Mouse (Mus musculus) lung, embryonic 15.5 days (tissue): Measurements from ENCODE around the gene D430042O09Rik. TPM values are rescaled to one million over a fixed set of nuclear protein-coding genes. Genes with fewer than 3 reads are reported as not detected.

ENCODE experiments used
- ATAC-seq: fragments of 200-750 bp; cut with Nextera tagmentation; 2 replicates; pipeline ENCODE4 v1.8.0; 2017; ENCODE audit warnings: moderate number of reproducible peaks, borderline replicate concordance; ENCODE audit not compliant: low FRiP score, low TSS enrichment; ENCODE audit errors: extremely low read depth
- H3K27ac ChIP-seq: fragments of 300-500 bp; sonication (generic); 2 replicates; pipeline ENCODE4 v1.5.1; 2015; ENCODE audit warnings: moderate library complexity, mild to moderate bottlenecking, inconsistent platforms
- H3K27me3 ChIP-seq: fragments of 300-500 bp; sonication (generic); 2 replicates; pipeline ENCODE4 v1.6.1; 2015; ENCODE audit warnings: inconsistent platforms
- H3K36me3 ChIP-seq: fragments of 300-500 bp; sonication (generic); 2 replicates; pipeline ENCODE4 v1.6.1; 2015; ENCODE audit warnings: inconsistent platforms
- H3K4me1 ChIP-seq: fragments of 300-500 bp; sonication (generic); 2 replicates; pipeline ENCODE4 v1.6.1; 2015; ENCODE audit warnings: inconsistent platforms
- H3K4me2 ChIP-seq: fragments of 300-500 bp; sonication (generic); 2 replicates; pipeline ENCODE4 v1.6.1; 2015; ENCODE audit warnings: inconsistent platforms, mild to moderate bottlenecking, moderate library complexity
- H3K4me3 ChIP-seq: fragments of 300-500 bp; sonication (generic); 2 replicates; pipeline ENCODE4 v1.5.1; 2015; ENCODE audit warnings: mild to moderate bottlenecking, inconsistent platforms
- H3K9ac ChIP-seq: fragments of 300-500 bp; sonication (generic); 2 replicates; pipeline ENCODE4 v1.6.1; 2015; ENCODE audit warnings: inconsistent platforms
- H3K9me3 ChIP-seq: fragments of 300-500 bp; sonication (generic); 2 replicates; pipeline ENCODE4 v1.6.1; 2016; ENCODE audit warnings: inconsistent platforms
- WGBS: fragments of 180-500 bp; shearing (Covaris S2); methylation state at CpG from one replicate; pipeline ENCODE4 v1.1.7; 2015; 5-methylcytosine and 5-hydroxymethylcytosine counted together
- polyA plus RNA-seq: library from polyadenylated mRNA; unstranded; fragments of >200 nt; fragmentation: Nextera tagmentation; extraction: Ambion mirVana; gene quantifications from 2 replicates; pipeline ENCODE4 v1.2.1, GENCODE M21; 2015

The D430042O09Rik gene
- polyA plus RNA-seq, 1 experiment from 2014 or later: 8.0 TPM

DNA sequence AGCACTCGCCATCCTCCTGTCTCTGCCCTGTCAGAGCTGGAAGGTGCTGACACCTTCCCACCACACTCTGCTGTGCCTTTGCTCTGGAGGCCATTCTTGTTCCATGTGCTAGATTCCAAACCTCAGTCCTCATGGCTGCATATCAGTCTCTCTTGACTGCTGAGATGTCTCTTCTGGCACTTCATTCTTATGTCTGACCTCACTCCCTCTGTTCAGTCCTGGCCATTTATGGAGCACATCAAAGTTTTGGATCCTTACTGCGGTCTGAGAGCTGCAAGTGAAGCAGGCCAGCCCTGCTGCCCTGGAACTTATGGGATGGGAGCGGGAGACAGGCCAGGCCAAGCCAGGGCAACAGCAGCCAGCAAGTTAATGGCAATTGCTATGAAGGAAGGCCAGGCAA lies 56.7 kb downstream of the D430042O09Rik start:
- H3K4me3 ChIP-seq: no peak overlapping the region
- H3K9ac ChIP-seq: no peak overlapping the region
- no peaks in the 10 kb centered on the region for H3K36me3 ChIP-seq
- H3K27me3 ChIP-seq: no peaks in the 10 kb centered on the region
- 50% methylated on average over 3 of the region's 3 CpGs for WGBS
- H3K9me3 ChIP-seq: no peaks in the 10 kb centered on the region
- H3K4me1 ChIP-seq: peaks cover 17% of the 10 kb centered on the region
- peak overlapping the region; percentile 60; the same call in 1 of the 2 replicates for H3K27ac ChIP-seq
- no peak overlapping the region for H3K4me2 ChIP-seq
- ATAC-seq: peak; percentile 90

DNA sequence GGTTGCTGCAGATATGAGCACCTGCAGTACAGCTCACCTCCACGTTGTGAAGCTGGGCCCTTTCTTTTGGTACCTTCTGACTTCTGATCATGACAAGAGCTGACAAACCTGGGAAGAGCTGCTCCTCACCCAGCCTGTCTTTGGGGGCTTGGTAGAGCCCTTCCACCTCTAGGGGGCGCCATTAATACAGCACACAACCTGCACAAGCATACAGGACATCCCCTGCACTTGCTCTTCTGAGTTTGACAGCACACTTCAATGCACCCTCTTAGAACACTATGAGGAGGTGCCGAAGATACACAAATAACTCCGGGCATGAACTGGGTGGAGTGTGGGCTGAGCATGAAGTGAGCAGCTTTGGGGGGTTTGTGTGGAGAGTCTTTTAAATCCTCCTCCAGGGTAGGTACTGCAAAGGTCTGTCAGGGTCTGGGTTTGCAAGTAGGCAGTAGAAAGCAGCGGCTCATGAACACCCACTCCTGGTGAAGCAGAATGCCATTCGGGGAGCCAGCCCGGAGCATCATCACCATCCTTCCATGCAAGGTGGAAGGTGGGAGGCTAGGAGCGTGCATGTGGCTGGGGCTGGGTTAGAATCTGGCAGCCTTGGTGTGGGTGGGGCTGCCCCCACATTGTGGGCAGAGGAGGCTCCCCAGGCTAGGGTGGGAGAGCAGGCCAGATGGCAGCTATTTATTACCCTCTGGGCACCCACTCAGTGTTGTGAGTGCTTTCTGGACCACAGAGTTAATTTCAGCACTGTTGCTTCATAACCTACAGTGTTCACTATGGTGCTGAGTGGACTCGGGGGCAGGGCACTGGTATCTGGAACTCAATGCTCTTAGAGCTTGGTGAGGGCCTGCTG lies 59.5 kb downstream of the D430042O09Rik start:
- Histone ChIP-seq H3K9ac (no peak overlapping the region), H3K9me3 (no peaks in the 10 kb centered on the region), H3K4me1 (peaks cover 15% of the 10 kb centered on the region), H3K27me3 (no peaks in the 10 kb centered on the region), H3K27ac (no peak overlapping the region), H3K36me3 (no peaks in the 10 kb centered on the region), H3K4me2 (no peak overlapping the region), H3K4me3 (no peak overlapping the region)
- WGBS: 58% methylated on average over 9 of the region's 9 CpGs
- no peak for ATAC-seq

DNA sequence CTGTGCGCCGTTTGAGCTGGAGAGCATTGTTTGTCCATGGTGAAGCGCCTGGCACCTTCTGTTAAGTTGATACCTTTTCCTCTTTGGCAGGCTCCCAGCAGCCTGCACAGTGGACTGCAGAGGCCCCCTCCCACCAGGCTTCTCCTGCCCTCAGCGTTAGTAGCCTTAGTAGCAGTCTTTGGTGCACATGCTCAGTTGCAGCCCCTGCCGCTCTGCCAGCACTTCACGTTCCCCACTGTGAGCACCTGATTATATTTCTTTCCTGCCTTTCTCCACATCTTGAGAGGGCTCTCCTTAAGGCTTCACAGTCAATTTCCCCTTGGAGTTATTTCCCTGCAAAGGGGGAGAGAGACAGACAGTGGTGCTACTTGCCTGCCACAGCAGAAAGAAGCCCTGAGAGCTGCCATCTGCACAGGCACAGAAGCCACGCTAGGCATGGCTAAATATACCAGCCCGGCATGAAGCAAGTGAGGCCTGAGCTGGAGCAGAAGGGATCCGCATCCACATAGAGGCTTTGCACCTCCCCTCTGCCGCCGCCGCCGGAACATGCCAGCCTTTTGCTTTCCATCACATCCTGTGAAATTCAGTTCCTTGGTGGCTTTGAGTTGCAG lies 65.4 kb downstream of the D430042O09Rik start:
- H3K27ac ChIP-seq: peak overlapping the region; percentile 38
- WGBS: 74% methylated on average over 13 of the region's 13 CpGs
- no peaks in the 10 kb centered on the region for H3K36me3 ChIP-seq
- H3K4me3 ChIP-seq: no peak overlapping the region
- no peak overlapping the region for H3K4me2 ChIP-seq
- no peak overlapping the region for H3K9ac ChIP-seq
- H3K9me3 ChIP-seq: no peaks in the 10 kb centered on the region
- peak; percentile 57 for ATAC-seq
- no peaks in the 10 kb centered on the region for H3K27me3 ChIP-seq
- 0 out of 2 replicates have a peak, but pooled peaks cover 4% of the 10 kb centered on the region for H3K4me1 ChIP-seq

DNA sequence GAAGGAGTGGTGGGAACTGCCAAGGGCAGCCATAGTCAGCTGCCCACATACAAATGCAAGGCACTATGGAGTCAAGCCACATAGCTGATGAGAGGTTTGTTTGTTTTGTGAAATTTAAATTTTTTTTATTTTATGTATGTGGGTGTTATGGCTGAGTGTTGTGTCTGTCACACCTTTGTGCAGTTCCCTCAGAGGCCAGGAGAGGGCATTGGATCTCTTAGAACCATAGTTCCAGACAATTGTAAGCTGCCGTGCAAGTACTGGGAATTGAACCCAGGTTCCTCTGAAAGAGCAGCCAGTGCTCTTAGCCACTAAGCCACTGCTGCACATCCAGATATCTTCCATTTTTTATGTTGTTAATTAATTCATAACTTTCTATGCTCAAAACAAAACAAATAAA lies 75.5 kb downstream of the D430042O09Rik start:
- no peak overlapping the region for H3K4me3 ChIP-seq
- no peak overlapping the region for H3K27ac ChIP-seq
- H3K4me2 ChIP-seq: no peak overlapping the region
- no peaks in the 10 kb centered on the region for H3K9me3 ChIP-seq
- H3K4me1 ChIP-seq: no peaks in the 10 kb centered on the region
- H3K9ac ChIP-seq: no peak overlapping the region
- no peaks in the 10 kb centered on the region for H3K27me3 ChIP-seq
- no peak for ATAC-seq
- no peaks in the 10 kb centered on the region for H3K36me3 ChIP-seq
- WGBS: 68% methylated on average over 1 of the region's 1 CpGs

DNA sequence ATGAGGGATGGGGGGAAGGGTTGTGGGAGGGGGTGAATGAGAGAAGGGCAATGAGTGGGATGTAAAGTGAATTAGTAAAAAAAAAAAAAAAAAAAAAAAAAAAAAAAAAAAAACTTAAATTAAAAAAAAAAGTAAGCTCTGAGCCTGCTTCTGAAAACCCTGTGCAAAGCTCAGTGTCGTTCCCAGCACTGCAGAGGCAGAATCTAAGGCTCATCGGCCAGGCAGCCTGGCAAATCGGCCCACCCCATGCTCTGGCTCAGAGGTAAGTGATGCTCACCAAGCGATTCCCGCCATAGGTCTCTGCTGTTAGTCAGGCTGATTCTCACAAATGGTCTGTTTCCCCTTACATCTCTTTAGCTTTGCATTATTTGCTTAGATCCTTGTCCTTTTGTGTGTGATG lies 78.4 kb downstream of the D430042O09Rik start:
- Histone ChIP-seq H3K27me3 (no peaks in the 10 kb centered on the region), H3K36me3 (no peaks in the 10 kb centered on the region), H3K4me1 (no peaks in the 10 kb centered on the region), H3K9ac (no peak overlapping the region), H3K4me3 (no peak overlapping the region), H3K27ac (no peak overlapping the region), H3K9me3 (no peaks in the 10 kb centered on the region), H3K4me2 (no peak overlapping the region)
- ATAC-seq: no peak
- WGBS: 80% methylated on average over 5 of the region's 5 CpGs

DNA sequence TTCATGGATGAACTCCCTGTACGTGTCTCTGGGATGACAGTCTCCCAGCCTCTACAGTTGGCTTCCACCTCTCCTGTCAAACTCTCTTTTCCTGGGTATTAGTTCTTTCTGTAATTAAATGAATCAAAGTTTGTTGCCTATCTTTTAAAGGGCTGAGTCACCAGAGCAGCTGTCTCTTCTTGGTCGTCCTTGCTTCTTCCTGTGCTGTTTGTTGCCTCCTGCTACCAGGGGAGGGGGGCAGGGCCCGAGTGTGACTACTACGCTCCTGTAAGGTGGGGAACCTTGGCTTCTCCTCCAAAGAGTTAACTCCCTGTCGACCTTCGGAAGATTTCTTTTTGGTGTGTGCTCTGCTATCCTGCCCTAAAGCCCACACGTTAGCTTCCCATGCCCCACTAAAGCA lies 79.4 kb downstream of the D430042O09Rik start:
- no peak for ATAC-seq
- Histone ChIP-seq H3K36me3 (no peaks in the 10 kb centered on the region), H3K4me1 (no peaks in the 10 kb centered on the region), H3K4me3 (no peak overlapping the region), H3K9ac (no peak overlapping the region), H3K27me3 (no peaks in the 10 kb centered on the region), H3K4me2 (no peak overlapping the region), H3K27ac (no peak overlapping the region), H3K9me3 (no peaks in the 10 kb centered on the region)
- WGBS: 62% methylated on average over 7 of the region's 7 CpGs

DNA sequence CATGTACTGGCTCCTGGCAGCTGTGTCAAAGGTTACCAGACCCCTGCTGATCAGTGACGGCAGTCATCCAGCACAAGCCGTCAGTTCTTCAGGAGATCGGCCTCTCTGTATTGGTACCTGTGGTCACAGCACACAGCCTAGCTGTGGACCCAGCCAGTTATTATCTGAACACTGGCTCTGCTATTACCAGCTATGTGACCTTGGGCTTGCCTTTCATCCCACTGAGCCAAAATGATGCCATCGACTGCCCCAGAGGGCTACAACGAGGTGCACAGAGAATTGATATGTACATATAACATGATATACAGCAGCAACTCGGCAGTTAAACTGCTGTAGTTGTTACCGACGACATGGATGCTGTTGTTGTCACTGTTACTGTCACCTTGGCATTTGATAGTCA lies 82.4 kb downstream of the D430042O09Rik start:
- H3K9me3 ChIP-seq: no peaks in the 10 kb centered on the region
- no peaks in the 10 kb centered on the region for H3K27me3 ChIP-seq
- H3K4me2 ChIP-seq: no peak overlapping the region
- H3K36me3 ChIP-seq: no peaks in the 10 kb centered on the region
- H3K4me1 ChIP-seq: no peaks in the 10 kb centered on the region
- H3K9ac ChIP-seq: no peak overlapping the region
- no peak overlapping the region for H3K4me3 ChIP-seq
- ATAC-seq: no peak
- 80% methylated on average over 8 of the region's 8 CpGs for WGBS
- H3K27ac ChIP-seq: no peak overlapping the region

DNA sequence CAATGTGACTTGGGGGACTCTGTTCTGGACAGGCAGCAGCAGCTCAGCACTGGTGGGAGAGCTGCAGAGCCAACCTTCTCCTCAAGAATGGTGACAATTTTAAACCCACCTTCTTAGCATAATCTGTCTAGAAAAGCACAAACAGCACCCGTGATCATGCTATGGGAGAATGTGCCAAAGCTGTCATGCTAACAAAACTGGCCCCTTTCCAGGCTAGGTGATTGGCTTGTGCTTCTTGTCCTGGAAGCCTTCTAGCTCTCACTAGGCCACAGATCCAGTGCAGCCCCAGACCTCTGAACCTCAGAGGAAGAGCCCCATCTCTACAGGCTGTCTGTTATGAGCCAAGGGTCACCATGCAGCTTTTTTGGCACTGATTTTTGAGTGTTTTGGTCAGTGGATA lies 98.9 kb downstream of the D430042O09Rik start:
- whole genome bisulfite sequencing: 75% methylated on average over 1 of the region's 1 CpGs
- Histone ChIP-seq H3K36me3 (no peaks in the 10 kb centered on the region), H3K4me2 (no peak overlapping the region), H3K27me3 (no peaks in the 10 kb centered on the region), H3K9me3 (no peaks in the 10 kb centered on the region), H3K4me1 (no peaks in the 10 kb centered on the region), H3K4me3 (no peak overlapping the region), H3K27ac (no peak overlapping the region), H3K9ac (no peak overlapping the region)
- ATAC-seq: no peak

DNA sequence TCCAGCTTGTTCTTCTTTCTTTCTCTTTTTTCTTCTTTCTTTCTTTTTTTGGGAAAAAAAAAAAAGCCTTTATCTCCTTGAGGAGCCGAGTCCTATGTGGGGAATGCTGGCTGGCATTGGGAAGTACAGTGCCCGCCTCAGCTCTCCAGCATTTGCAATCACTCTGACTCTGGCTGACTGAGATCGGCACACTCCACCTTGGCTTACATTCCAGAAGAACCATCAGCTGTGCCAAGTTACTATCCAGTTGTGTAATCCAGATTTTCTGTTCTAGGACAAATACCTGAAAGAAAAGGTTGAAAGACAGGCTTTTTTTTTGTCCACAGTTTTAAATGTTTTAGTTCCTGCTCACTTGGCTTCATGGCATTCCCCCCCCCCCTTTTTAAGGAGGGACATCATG lies 100.5 kb downstream of the D430042O09Rik start:
- WGBS: 81% methylated on average over 3 of the region's 3 CpGs
- H3K27ac ChIP-seq: no peak overlapping the region

DNA sequence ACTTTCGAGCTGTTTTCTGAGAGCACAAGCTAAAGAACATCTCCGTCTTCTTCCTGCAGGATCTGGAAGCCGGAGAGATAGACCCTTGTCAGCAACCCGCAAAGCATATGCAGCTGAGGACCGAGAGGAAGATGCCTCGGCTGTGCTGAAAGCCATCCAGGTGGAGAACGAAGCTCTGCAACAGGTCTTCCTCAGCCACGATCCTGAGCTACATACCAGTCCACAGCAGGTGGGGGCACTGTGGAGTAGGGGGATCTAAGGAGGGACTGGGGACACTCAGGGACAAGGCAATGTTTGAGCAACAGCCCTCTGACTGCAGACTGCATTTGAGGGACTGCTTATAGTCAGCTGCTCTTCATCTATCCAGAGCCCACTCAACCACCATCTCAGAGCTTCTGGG lies 105.0 kb downstream of the D430042O09Rik start:
- Histone ChIP-seq H3K36me3 (0 out of 2 replicates have a peak, but pooled peaks cover 4% of the 10 kb centered on the region), H3K4me2 (no peak overlapping the region), H3K9me3 (no peaks in the 10 kb centered on the region), H3K27me3 (no peaks in the 10 kb centered on the region), H3K4me1 (no peaks in the 10 kb centered on the region), H3K27ac (no peak overlapping the region), H3K4me3 (no peak overlapping the region), H3K9ac (no peak overlapping the region)
- 85% methylated on average over 8 of the region's 8 CpGs for WGBS
- no peak for ATAC-seq

More for the DNA sequence above, 100.5 kb downstream of the D430042O09Rik start:
- Histone ChIP-seq H3K27me3 (no peaks in the 10 kb centered on the region), H3K4me2 (no peak overlapping the region), H3K9me3 (no peaks in the 10 kb centered on the region), H3K4me3 (no peak overlapping the region), H3K4me1 (no peaks in the 10 kb centered on the region), H3K36me3 (no peaks in the 10 kb centered on the region), H3K9ac (no peak overlapping the region)
- ATAC-seq: no peak

DNA sequence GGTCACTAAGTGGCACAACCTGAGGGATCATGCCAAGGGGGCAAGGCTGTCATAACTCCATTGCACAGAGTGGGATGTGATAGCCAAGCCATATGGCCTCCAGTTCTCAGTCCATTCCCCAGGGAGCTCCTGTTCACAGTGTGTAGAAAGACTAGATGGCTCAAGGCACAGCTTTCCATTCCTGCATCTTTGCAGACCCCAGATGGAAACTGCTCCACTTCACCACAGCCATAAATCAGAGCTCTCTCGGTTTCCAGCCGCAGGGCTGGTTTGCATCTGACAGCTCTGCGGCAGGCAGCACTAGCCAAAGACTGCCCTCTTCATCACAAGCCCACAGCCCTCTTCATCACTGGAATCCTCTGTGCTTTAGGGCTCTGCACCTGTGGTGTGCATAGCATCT lies 108.0 kb downstream of the D430042O09Rik start:
- H3K27me3 ChIP-seq: no peaks in the 10 kb centered on the region
- H3K4me1 ChIP-seq: no peaks in the 10 kb centered on the region
- 75% methylated on average over 3 of the region's 3 CpGs for WGBS

DNA sequence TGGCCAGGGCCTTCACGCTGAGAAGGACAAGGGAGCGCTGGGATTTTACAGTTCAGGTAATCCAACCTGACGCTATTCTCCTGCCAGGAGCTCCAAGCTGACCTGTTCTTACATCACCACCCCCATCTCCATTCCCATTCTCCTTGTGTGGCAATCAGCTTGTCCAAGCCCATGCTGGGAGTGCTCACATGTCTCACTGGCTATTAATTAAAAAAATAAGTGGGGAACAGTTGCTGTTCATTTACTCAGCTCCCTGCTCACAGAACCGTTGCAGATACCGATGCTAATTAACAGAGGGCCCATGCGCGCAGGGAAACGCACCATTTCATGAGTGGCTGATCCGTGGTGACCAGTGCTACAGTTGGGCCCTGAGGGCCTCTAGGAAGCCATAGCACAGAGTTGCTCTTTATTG lies 110.6 kb downstream of the D430042O09Rik start:
- WGBS: 84% methylated on average over 9 of the region's 9 CpGs
- ATAC-seq: no peak
- H3K27ac ChIP-seq: no peak overlapping the region

More for the DNA sequence above, 108.0 kb downstream of the D430042O09Rik start:
- no peak for ATAC-seq
- H3K4me2 ChIP-seq: no peak overlapping the region
- no peak overlapping the region for H3K9ac ChIP-seq
- H3K4me3 ChIP-seq: no peak overlapping the region
- H3K27ac ChIP-seq: no peak overlapping the region
- 0 out of 2 replicates have a peak, but pooled peaks cover 4% of the 10 kb centered on the region for H3K36me3 ChIP-seq
- no peaks in the 10 kb centered on the region for H3K9me3 ChIP-seq

More for the DNA sequence above, 110.6 kb downstream of the D430042O09Rik start:
- H3K9ac ChIP-seq: no peak overlapping the region
- no peaks in the 10 kb centered on the region for H3K4me1 ChIP-seq
- H3K27me3 ChIP-seq: no peaks in the 10 kb centered on the region
- H3K9me3 ChIP-seq: no peaks in the 10 kb centered on the region
- H3K4me3 ChIP-seq: no peak overlapping the region
- no peak overlapping the region for H3K4me2 ChIP-seq
- H3K36me3 ChIP-seq: 0 out of 2 replicates have a peak, but pooled peaks cover 3% of the 10 kb centered on the region
